Mouse (Mus musculus): Measurements from ENCODE around the gene Olfr67. TPM values are rescaled to one million over a fixed set of nuclear protein-coding genes. Genes with fewer than 3 reads are reported as not detected.
"Not testable (repeated sequence)": the region's sequence is repeated elsewhere in the genome, so short reads cannot be mapped to it uniquely, and the experiment has no call there.

Gene Olfr67
- polyA plus RNA-seq, 1 experiment from 2014 or later, result not detected

GRCm38 (mm10) chr7:103813766-103814165 lies 22.1 kb upstream of the Olfr67 start, which contains the start of gene Hbb-bt:
Gene Hbb-bt (minus strand): TSS chr7:103813996.
- H3K27ac ChIP-seq (replicated peaks; ENCODE audit: low read depth, low read length), result no peak within 1 kb of the TSS
- no peak for ATAC-seq (ENCODE audit: insufficient number of reproducible peaks, low FRiP score, low TSS enrichment, low read depth)
- H3K27me3 ChIP-seq (ENCODE audit: control insufficient read depth, insufficient read depth, low read length), result no peaks in the 10 kb centered on the region
- H3K9ac ChIP-seq (ENCODE audit: low read length), result no peak within 1 kb of the TSS
- H3K4me2 ChIP-seq (ENCODE audit: low read depth, severe bottlenecking), result no peak within 1 kb of the TSS
- H3K4me1 ChIP-seq (ENCODE audit: control insufficient read depth, insufficient read depth, low read length), result no peaks in the 10 kb centered on the region
- no peak for DNase-seq (ENCODE audit: low spot score)
- H3K36me3 ChIP-seq (ENCODE audit: control insufficient read depth, insufficient read depth, low read length), result no peaks in the 10 kb centered on the region
- 94% methylated on average over 3 of the region's 3 CpGs for WGBS
- H3K9me3 ChIP-seq (ENCODE audit: control insufficient read depth, low read length), result no peaks in the 10 kb centered on the region
- no peak within 1 kb of the TSS for H3K4me3 ChIP-seq (ENCODE audit: low read depth, low read length)

DNA sequence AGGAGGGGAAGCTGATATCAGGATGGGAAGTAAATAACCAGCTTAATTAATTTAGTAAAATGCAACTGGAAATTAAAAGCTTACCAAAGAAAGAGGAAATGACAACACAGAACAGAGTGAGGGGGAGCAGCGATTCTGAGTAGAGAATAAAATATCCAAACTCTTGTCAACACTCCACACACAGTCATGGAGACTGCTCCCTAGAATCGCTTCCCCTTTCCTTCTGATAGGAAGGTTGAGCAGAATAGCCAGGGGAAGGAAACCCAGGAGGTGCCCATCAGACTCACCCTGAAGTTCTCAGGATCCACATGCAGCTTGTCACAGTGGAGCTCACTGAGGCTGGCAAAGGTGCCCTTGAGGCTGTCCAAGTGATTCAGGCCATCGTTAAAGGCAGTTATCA lies 21.5 kb upstream of the Olfr67 start:
- H3K9ac ChIP-seq (ENCODE audit: low read length); H3K4me1 ChIP-seq (ENCODE audit: control insufficient read depth, insufficient read depth, low read length); H3K4me2 ChIP-seq (ENCODE audit: low read depth, severe bottlenecking); H3K27me3 ChIP-seq (ENCODE audit: control insufficient read depth, insufficient read depth, low read length); H3K27ac ChIP-seq (replicated peaks; ENCODE audit: low read depth, low read length); DNase-seq (ENCODE audit: low spot score); H3K36me3 ChIP-seq (ENCODE audit: control insufficient read depth, insufficient read depth, low read length); ATAC-seq (ENCODE audit: insufficient number of reproducible peaks, low FRiP score, low TSS enrichment, low read depth); H3K4me3 ChIP-seq (ENCODE audit: low read depth, low read length); H3K9me3 ChIP-seq (ENCODE audit: control insufficient read depth, low read length): not testable (repeated sequence)
- no CpG with 5 or more reads among the region's 3 CpGs for WGBS

- no peaks in the 10 kb centered on the region for H3K27me3 ChIP-seq (ENCODE audit: control insufficient read depth, insufficient read depth, low read length)
These were observed 20.6 kb upstream of the Olfr67 start for GRCm38 (mm10) chr7:103812174-103812573.

GRCm38 (mm10) chr7:103811223-103811845 lies 19.7 kb upstream of the Olfr67 start:
- Histone ChIP-seq H3K4me3 (ENCODE audit: low read depth, low read length) (no peak overlapping the region), H3K27me3 (ENCODE audit: control insufficient read depth, insufficient read depth, low read length) (no peaks in the 10 kb centered on the region)
- 85% methylated on average over 1 of the region's 1 CpGs for WGBS

More at GRCm38 (mm10) chr7:103812174-103812573, 20.6 kb upstream of the Olfr67 start:
- ATAC-seq (ENCODE audit: insufficient number of reproducible peaks, low FRiP score, low TSS enrichment, low read depth) (no peak), DNase-seq (ENCODE audit: low spot score) (no peak)
- Histone ChIP-seq H3K27ac (replicated peaks; ENCODE audit: low read depth, low read length) (no peak overlapping the region), H3K4me2 (ENCODE audit: low read depth, severe bottlenecking) (no peak overlapping the region), H3K4me3 (ENCODE audit: low read depth, low read length) (no peak overlapping the region), H3K36me3 (ENCODE audit: control insufficient read depth, insufficient read depth, low read length) (no peaks in the 10 kb centered on the region), H3K9ac (ENCODE audit: low read length) (no peak overlapping the region), H3K9me3 (ENCODE audit: control insufficient read depth, low read length) (no peaks in the 10 kb centered on the region), H3K4me1 (ENCODE audit: control insufficient read depth, insufficient read depth, low read length) (no peaks in the 10 kb centered on the region)
- WGBS, result 78% methylated on average over 1 of the region's 1 CpGs

DNA sequence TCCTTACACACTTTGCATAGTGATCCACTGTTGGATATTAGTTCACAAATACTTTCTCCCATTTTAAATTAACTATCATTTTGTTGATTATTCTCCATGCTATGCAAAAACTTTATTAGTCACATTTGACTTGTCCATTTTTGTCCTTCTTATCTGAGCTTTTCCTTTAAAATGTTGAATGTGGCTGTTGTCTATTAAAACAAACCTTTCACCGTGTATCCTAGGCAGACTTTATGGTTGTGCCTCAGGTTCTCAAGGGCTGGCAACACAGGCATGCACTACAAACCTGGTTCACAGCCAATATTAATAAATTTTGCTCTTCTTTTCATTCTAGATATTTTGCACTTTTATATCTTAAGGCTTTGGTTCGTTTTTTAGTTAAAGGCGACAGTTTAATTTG lies 19.1 kb upstream of the Olfr67 start:
- Histone ChIP-seq H3K27me3 (ENCODE audit: control insufficient read depth, insufficient read depth, low read length) (no peaks in the 10 kb centered on the region), H3K4me1 (ENCODE audit: control insufficient read depth, insufficient read depth, low read length) (no peaks in the 10 kb centered on the region), H3K9ac (ENCODE audit: low read length) (no peak overlapping the region), H3K27ac (replicated peaks; ENCODE audit: low read depth, low read length) (no peak overlapping the region), H3K4me3 (ENCODE audit: low read depth, low read length) (no peak overlapping the region), H3K36me3 (ENCODE audit: control insufficient read depth, insufficient read depth, low read length) (no peaks in the 10 kb centered on the region), H3K9me3 (ENCODE audit: control insufficient read depth, low read length) (no peaks in the 10 kb centered on the region), H3K4me2 (ENCODE audit: low read depth, severe bottlenecking) (no peak overlapping the region)
- no peak for DNase-seq (ENCODE audit: low spot score)
- WGBS, result 82% methylated on average over 3 of the region's 3 CpGs
- ATAC-seq (ENCODE audit: insufficient number of reproducible peaks, low FRiP score, low TSS enrichment, low read depth), result no peak

More at GRCm38 (mm10) chr7:103811223-103811845, 19.7 kb upstream of the Olfr67 start:
- Histone ChIP-seq H3K9ac (ENCODE audit: low read length) (no peak overlapping the region), H3K9me3 (ENCODE audit: control insufficient read depth, low read length) (no peaks in the 10 kb centered on the region), H3K4me2 (ENCODE audit: low read depth, severe bottlenecking) (no peak overlapping the region), H3K27ac (replicated peaks; ENCODE audit: low read depth, low read length) (no peak overlapping the region), H3K36me3 (ENCODE audit: control insufficient read depth, insufficient read depth, low read length) (no peaks in the 10 kb centered on the region), H3K4me1 (ENCODE audit: control insufficient read depth, insufficient read depth, low read length) (no peaks in the 10 kb centered on the region)
- ATAC-seq (ENCODE audit: insufficient number of reproducible peaks, low FRiP score, low TSS enrichment, low read depth) (no peak), DNase-seq (ENCODE audit: low spot score) (no peak)

- Histone ChIP-seq H3K9ac (ENCODE audit: low read length) (no peak overlapping the region), H3K27me3 (ENCODE audit: control insufficient read depth, insufficient read depth, low read length) (no peaks in the 10 kb centered on the region), H3K36me3 (ENCODE audit: control insufficient read depth, insufficient read depth, low read length) (no peaks in the 10 kb centered on the region), H3K4me1 (ENCODE audit: control insufficient read depth, insufficient read depth, low read length) (no peaks in the 10 kb centered on the region), H3K4me3 (ENCODE audit: low read depth, low read length) (no peak overlapping the region), H3K27ac (replicated peaks; ENCODE audit: low read depth, low read length) (no peak overlapping the region), H3K9me3 (ENCODE audit: control insufficient read depth, low read length) (no peaks in the 10 kb centered on the region), H3K4me2 (ENCODE audit: low read depth, severe bottlenecking) (no peak overlapping the region)
- ATAC-seq (ENCODE audit: insufficient number of reproducible peaks, low FRiP score, low TSS enrichment, low read depth) (no peak), DNase-seq (ENCODE audit: low spot score) (no peak)
- 80% methylated on average over 1 of the region's 1 CpGs for WGBS
These were observed 18.7 kb upstream of the Olfr67 start for GRCm38 (mm10) chr7:103810296-103810695.

DNA sequence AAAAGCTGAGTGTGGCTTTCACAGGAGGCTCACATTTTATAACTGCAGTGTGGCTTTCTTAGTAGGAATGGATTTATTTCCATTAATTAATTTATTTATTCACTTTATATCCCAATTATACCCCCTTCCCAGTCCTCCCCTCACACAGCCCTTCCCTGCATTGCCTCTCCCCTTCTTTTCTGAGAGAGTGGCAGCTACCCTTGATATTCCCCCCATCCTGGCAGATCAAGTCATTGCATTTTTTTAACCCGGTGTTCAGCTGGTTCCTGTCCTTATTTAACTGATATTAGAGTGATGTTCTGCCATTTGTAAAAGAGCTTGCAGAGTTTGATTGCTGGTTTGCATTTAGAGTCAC lies 18.2 kb upstream of the Olfr67 start:
- H3K4me1 ChIP-seq (ENCODE audit: control insufficient read depth, insufficient read depth, low read length), result no peaks in the 10 kb centered on the region
- H3K9me3 ChIP-seq (ENCODE audit: control insufficient read depth, low read length), result no peaks in the 10 kb centered on the region
- no peaks in the 10 kb centered on the region for H3K36me3 ChIP-seq (ENCODE audit: control insufficient read depth, insufficient read depth, low read length)
- no peak overlapping the region for H3K9ac ChIP-seq (ENCODE audit: low read length)
- H3K27ac ChIP-seq (replicated peaks; ENCODE audit: low read depth, low read length), result no peak overlapping the region
- WGBS, result 67% methylated on average over 1 of the region's 1 CpGs
- DNase-seq (ENCODE audit: low spot score), result no peak
- ATAC-seq (ENCODE audit: insufficient number of reproducible peaks, low FRiP score, low TSS enrichment, low read depth), result no peak
- H3K4me2 ChIP-seq (ENCODE audit: low read depth, severe bottlenecking), result no peak overlapping the region
- H3K4me3 ChIP-seq (ENCODE audit: low read depth, low read length), result no peak overlapping the region
- H3K27me3 ChIP-seq (ENCODE audit: control insufficient read depth, insufficient read depth, low read length), result no peaks in the 10 kb centered on the region

DNA sequence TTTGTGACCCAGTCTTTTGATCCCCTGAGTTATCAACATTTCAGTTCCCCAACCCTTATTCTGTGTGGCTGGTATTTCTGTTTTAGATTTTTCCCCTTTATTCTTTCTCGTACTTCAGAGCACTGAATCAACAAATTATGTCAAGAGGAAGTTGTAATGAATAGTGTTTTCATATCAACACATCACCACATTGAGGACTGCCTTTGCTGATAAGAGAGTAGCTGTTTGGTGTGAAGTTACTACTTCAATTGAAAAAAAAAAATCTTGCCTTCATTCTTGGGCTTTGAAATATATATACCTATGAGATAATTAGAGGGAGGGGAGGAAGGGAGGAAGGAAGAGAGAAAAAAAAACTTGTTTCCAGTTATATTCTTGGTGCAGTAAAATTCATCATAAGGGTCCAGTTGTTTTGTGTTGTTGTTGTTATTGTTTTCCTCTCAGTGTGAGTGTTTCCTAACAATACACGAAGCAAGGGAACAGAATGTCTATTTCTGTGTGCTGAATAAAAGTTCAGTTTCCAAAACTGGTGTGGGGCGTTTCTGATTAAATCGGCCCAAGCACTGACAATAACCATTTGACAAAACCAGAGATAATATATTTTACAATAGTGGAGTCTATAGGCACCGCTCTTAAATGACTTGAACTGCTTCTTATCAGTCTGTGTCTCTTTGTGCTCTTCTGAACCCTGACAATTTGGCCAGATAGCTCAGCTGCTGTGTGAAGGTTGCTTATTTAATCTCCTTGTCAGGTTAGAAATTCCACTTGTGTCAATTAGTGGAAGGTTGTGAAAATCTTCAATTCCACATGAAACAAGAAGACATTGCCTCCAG lies 17.6 kb upstream of the Olfr67 start:
- Histone ChIP-seq H3K4me3 (ENCODE audit: low read depth, low read length) (no peak overlapping the region), H3K4me2 (ENCODE audit: low read depth, severe bottlenecking) (no peak overlapping the region), H3K9ac (ENCODE audit: low read length) (no peak overlapping the region), H3K4me1 (ENCODE audit: control insufficient read depth, insufficient read depth, low read length) (no peaks in the 10 kb centered on the region), H3K36me3 (ENCODE audit: control insufficient read depth, insufficient read depth, low read length) (no peaks in the 10 kb centered on the region), H3K27ac (replicated peaks; ENCODE audit: low read depth, low read length) (no peak overlapping the region), H3K9me3 (ENCODE audit: control insufficient read depth, low read length) (no peaks in the 10 kb centered on the region), H3K27me3 (ENCODE audit: control insufficient read depth, insufficient read depth, low read length) (no peaks in the 10 kb centered on the region)
- ATAC-seq (ENCODE audit: insufficient number of reproducible peaks, low FRiP score, low TSS enrichment, low read depth) (no peak), DNase-seq (ENCODE audit: low spot score) (no peak)
- 68% methylated on average over 5 of the region's 5 CpGs for WGBS

All from limb, embryonic 11.5 days (tissue).